Mouse (Mus musculus): ENCODE results near the gene Oas2. TPM values are rescaled to one million over a fixed set of nuclear protein-coding genes. Genes with fewer than 3 reads are reported as not detected.
"Not testable (repeated sequence)": the region's sequence is repeated elsewhere in the genome, so short reads cannot be mapped to it uniquely, and the experiment has no call there.

Oas2 gene
- 0.05 and 0.33 TPM in 2 replicates for polyA plus RNA-seq (2014; fragmentation: Nextera tagmentation; extraction: Ambion mirVana)

GRCm38 (mm10) chr5:120749688-120750087 is at the start of gene Oas2:
Oas2 (minus strand) TSS chr5:120749853.
- no peak within 1 kb of the TSS for H3K9ac ChIP-seq (ENCODE audit: low read length)
- H3K36me3 ChIP-seq (ENCODE audit: control insufficient read depth, insufficient read depth, low read length) = no peaks in the 10 kb centered on the region
- no peaks in the 10 kb centered on the region for H3K27me3 ChIP-seq (ENCODE audit: control insufficient read depth, insufficient read depth, low read length)
- no peak within 1 kb of the TSS for H3K4me3 ChIP-seq (ENCODE audit: low read depth, low read length)
- ATAC-seq (ENCODE audit: low FRiP score) (no peak), DNase-seq (ENCODE audit: low spot score, missing footprints) (no peak)
- no peaks in the 10 kb centered on the region for H3K9me3 ChIP-seq (ENCODE audit: control insufficient read depth, low read length)
- H3K4me1 ChIP-seq (ENCODE audit: control insufficient read depth, insufficient read depth, low read length) = no peaks in the 10 kb centered on the region
- no peak within 1 kb of the TSS for H3K4me2 ChIP-seq
- 73% methylated on average over 5 of the region's 5 CpGs for WGBS
- no peak within 1 kb of the TSS for H3K27ac ChIP-seq (ENCODE audit: low read depth, low read length)

- not testable (repeated sequence) for H3K36me3 ChIP-seq (ENCODE audit: control insufficient read depth, insufficient read depth, low read length); H3K9me3 ChIP-seq (ENCODE audit: control insufficient read depth, low read length); H3K4me2 ChIP-seq; H3K27me3 ChIP-seq (ENCODE audit: control insufficient read depth, insufficient read depth, low read length); H3K9ac ChIP-seq (ENCODE audit: low read length); H3K4me3 ChIP-seq (ENCODE audit: low read depth, low read length); ATAC-seq (ENCODE audit: low FRiP score); DNase-seq (ENCODE audit: low spot score, missing footprints); H3K27ac ChIP-seq (ENCODE audit: low read depth, low read length); H3K4me1 ChIP-seq (ENCODE audit: control insufficient read depth, insufficient read depth, low read length)
- 56% methylated on average over 2 of the region's 2 CpGs for WGBS
Measured at GRCm38 (mm10) chr5:120798943-120799342, 49.3 kb upstream of the Oas2 start.

GRCm38 (mm10) chr5:120798147-120798546 is 48.5 kb upstream of the Oas2 start:
- DNase-seq (ENCODE audit: low spot score, missing footprints); H3K27me3 ChIP-seq (ENCODE audit: control insufficient read depth, insufficient read depth, low read length): not testable (repeated sequence)

GRCm38 (mm10) chr5:120795480-120796034 is 45.9 kb upstream of the Oas2 start, which contains the start of gene Oas1e:
Oas1e (minus strand) TSS chr5:120795530.
- H3K4me3 ChIP-seq (ENCODE audit: low read depth, low read length); H3K9ac ChIP-seq (ENCODE audit: low read length); H3K27me3 ChIP-seq (ENCODE audit: control insufficient read depth, insufficient read depth, low read length); H3K4me2 ChIP-seq; ATAC-seq (ENCODE audit: low FRiP score); H3K4me1 ChIP-seq (ENCODE audit: control insufficient read depth, insufficient read depth, low read length); H3K36me3 ChIP-seq (ENCODE audit: control insufficient read depth, insufficient read depth, low read length); H3K9me3 ChIP-seq (ENCODE audit: control insufficient read depth, low read length); DNase-seq (ENCODE audit: low spot score, missing footprints); H3K27ac ChIP-seq (ENCODE audit: low read depth, low read length): not testable (repeated sequence)
- WGBS = 72% methylated on average over 9 of the region's 9 CpGs

More at GRCm38 (mm10) chr5:120798147-120798546, 48.5 kb upstream of the Oas2 start:
- H3K27ac ChIP-seq (ENCODE audit: low read depth, low read length); H3K4me3 ChIP-seq (ENCODE audit: low read depth, low read length); H3K4me2 ChIP-seq; ATAC-seq (ENCODE audit: low FRiP score); H3K9me3 ChIP-seq (ENCODE audit: control insufficient read depth, low read length); H3K9ac ChIP-seq (ENCODE audit: low read length); H3K4me1 ChIP-seq (ENCODE audit: control insufficient read depth, insufficient read depth, low read length); H3K36me3 ChIP-seq (ENCODE audit: control insufficient read depth, insufficient read depth, low read length): not testable (repeated sequence)
- 80% methylated on average over 5 of the region's 5 CpGs for WGBS

- no peaks in the 10 kb centered on the region for H3K4me1 ChIP-seq (ENCODE audit: control insufficient read depth, insufficient read depth, low read length)
- no peaks in the 10 kb centered on the region for H3K36me3 ChIP-seq (ENCODE audit: control insufficient read depth, insufficient read depth, low read length)
- H3K27me3 ChIP-seq (ENCODE audit: control insufficient read depth, insufficient read depth, low read length) = no peaks in the 10 kb centered on the region
- no peak overlapping the region for H3K27ac ChIP-seq (ENCODE audit: low read depth, low read length)
- H3K4me2 ChIP-seq = no peak overlapping the region
- H3K9me3 ChIP-seq (ENCODE audit: control insufficient read depth, low read length) = no peaks in the 10 kb centered on the region
- DNase-seq (ENCODE audit: low spot score, missing footprints) = peak; percentile 94
- no peak for ATAC-seq (ENCODE audit: low FRiP score)
- no peak overlapping the region for H3K9ac ChIP-seq (ENCODE audit: low read length)
- H3K4me3 ChIP-seq (ENCODE audit: low read depth, low read length) = no peak overlapping the region
- WGBS = 37% methylated on average over 2 of the region's 2 CpGs
Measured at GRCm38 (mm10) chr5:120793043-120793442, 43.4 kb upstream of the Oas2 start.

- H3K27me3 ChIP-seq (ENCODE audit: control insufficient read depth, insufficient read depth, low read length) = no peaks in the 10 kb centered on the region
- no peaks in the 10 kb centered on the region for H3K4me1 ChIP-seq (ENCODE audit: control insufficient read depth, insufficient read depth, low read length)
- no peaks in the 10 kb centered on the region for H3K9me3 ChIP-seq (ENCODE audit: control insufficient read depth, low read length)
- H3K4me3 ChIP-seq (ENCODE audit: low read depth, low read length) = no peak overlapping the region
- no peak for DNase-seq (ENCODE audit: low spot score, missing footprints)
- H3K4me2 ChIP-seq = no peak overlapping the region
- no peaks in the 10 kb centered on the region for H3K36me3 ChIP-seq (ENCODE audit: control insufficient read depth, insufficient read depth, low read length)
- no peak overlapping the region for H3K9ac ChIP-seq (ENCODE audit: low read length)
- H3K27ac ChIP-seq (ENCODE audit: low read depth, low read length) = no peak overlapping the region
- ATAC-seq (ENCODE audit: low FRiP score) = no peak
- whole genome bisulfite sequencing = 73% methylated on average over 3 of the region's 3 CpGs
Measured at GRCm38 (mm10) chr5:120787042-120787441, 37.4 kb upstream of the Oas2 start.

GRCm38 (mm10) chr5:120782446-120782845 is 32.8 kb upstream of the Oas2 start:
- Histone ChIP-seq H3K4me2 (no peak overlapping the region), H3K27ac (ENCODE audit: low read depth, low read length) (no peak overlapping the region), H3K9ac (ENCODE audit: low read length) (no peak overlapping the region), H3K9me3 (ENCODE audit: control insufficient read depth, low read length) (no peaks in the 10 kb centered on the region), H3K4me1 (ENCODE audit: control insufficient read depth, insufficient read depth, low read length) (no peaks in the 10 kb centered on the region), H3K27me3 (ENCODE audit: control insufficient read depth, insufficient read depth, low read length) (no peaks in the 10 kb centered on the region), H3K4me3 (ENCODE audit: low read depth, low read length) (no peak overlapping the region), H3K36me3 (ENCODE audit: control insufficient read depth, insufficient read depth, low read length) (no peaks in the 10 kb centered on the region)
- DNase-seq (ENCODE audit: low spot score, missing footprints) = no peak
- 74% methylated on average over 2 of the region's 2 CpGs for WGBS
- no peak for ATAC-seq (ENCODE audit: low FRiP score)

GRCm38 (mm10) chr5:120781646-120782045 is 32.0 kb upstream of the Oas2 start:
- Histone ChIP-seq H3K9me3 (ENCODE audit: control insufficient read depth, low read length) (no peaks in the 10 kb centered on the region), H3K4me1 (ENCODE audit: control insufficient read depth, insufficient read depth, low read length) (no peaks in the 10 kb centered on the region), H3K4me2 (no peak overlapping the region), H3K27ac (ENCODE audit: low read depth, low read length) (no peak overlapping the region), H3K27me3 (ENCODE audit: control insufficient read depth, insufficient read depth, low read length) (no peaks in the 10 kb centered on the region), H3K9ac (ENCODE audit: low read length) (no peak overlapping the region), H3K4me3 (ENCODE audit: low read depth, low read length) (no peak overlapping the region), H3K36me3 (ENCODE audit: control insufficient read depth, insufficient read depth, low read length) (no peaks in the 10 kb centered on the region)
- DNase-seq (ENCODE audit: low spot score, missing footprints) = no peak
- WGBS = 92% methylated on average over 1 of the region's 1 CpGs
- no peak for ATAC-seq (ENCODE audit: low FRiP score)

- Histone ChIP-seq H3K27ac (ENCODE audit: low read depth, low read length) (no peak overlapping the region), H3K27me3 (ENCODE audit: control insufficient read depth, insufficient read depth, low read length) (no peaks in the 10 kb centered on the region), H3K4me3 (ENCODE audit: low read depth, low read length) (no peak overlapping the region), H3K4me1 (ENCODE audit: control insufficient read depth, insufficient read depth, low read length) (no peaks in the 10 kb centered on the region), H3K9me3 (ENCODE audit: control insufficient read depth, low read length) (no peaks in the 10 kb centered on the region), H3K36me3 (ENCODE audit: control insufficient read depth, insufficient read depth, low read length) (no peaks in the 10 kb centered on the region), H3K4me2 (no peak overlapping the region), H3K9ac (ENCODE audit: low read length) (no peak overlapping the region)
- 56% methylated on average over 3 of the region's 3 CpGs for WGBS
- ATAC-seq (ENCODE audit: low FRiP score) (no peak), DNase-seq (ENCODE audit: low spot score, missing footprints) (no peak)
Measured at GRCm38 (mm10) chr5:120779922-120780321, 30.3 kb upstream of the Oas2 start.
